ENCODE assay signal across 8 mouse cellular contexts in genomic region chr7:67443666-67444065, GRCm38 (mm10).
A peak's percentile ranks its signal among the peaks of the same experiment; 100 is the strongest.
DNase-seq lines count a peak whose midpoint lies in the region; ATAC-seq and TF ChIP-seq lines count a peak whose summit lies in the region.

No protein-coding gene starts in this region.

- ATAC-seq in midbrain, embryonic 16.5 days, result peak; percentile 25; the same call in 1 of the 2 replicates
- ATAC-seq in activated CD4-positive, CD25-positive, alpha-beta regulatory T cell, adult 4 months, result no peak

- WGBS in heart, embryonic 10.5 days, result 79% methylated on average over 3 of the region's 3 CpGs
- WGBS in heart, adult 2 months, result 97% methylated on average over 3 of the region's 3 CpGs
- WGBS in midbrain, embryonic 16.5 days, result 62% methylated on average over 3 of the region's 3 CpGs

- no peaks in the 10 kb centered on the region for H3K9me3 ChIP-seq in heart, embryonic 10.5 days
- H3K9me3 ChIP-seq in midbrain, embryonic 16.5 days (replicated peaks; ENCODE audit: control insufficient read depth, low read length, poor library complexity, severe bottlenecking), result no peaks in the 10 kb centered on the region

- no peaks in the 10 kb centered on the region for H3K27me3 ChIP-seq in heart, embryonic 10.5 days (ENCODE audit: insufficient read depth, poor library complexity, severe bottlenecking)
- no peaks in the 10 kb centered on the region for H3K27me3 ChIP-seq in heart, adult 2 months (ENCODE audit: control insufficient read depth, insufficient read depth, low read length)
- H3K27me3 ChIP-seq in midbrain, embryonic 16.5 days (ENCODE audit: control insufficient read depth, insufficient read depth, low read depth, low read length), result no peaks in the 10 kb centered on the region

- H3K4me1 ChIP-seq in heart, embryonic 10.5 days, result peaks cover 49% of the 10 kb centered on the region
- peaks cover 19% of the 10 kb centered on the region for H3K4me1 ChIP-seq in heart, adult 2 months (ENCODE audit: control insufficient read depth, insufficient read depth, low read length)
- peaks cover 29% of the 10 kb centered on the region for H3K4me1 ChIP-seq in midbrain, embryonic 16.5 days (ENCODE audit: control insufficient read depth, insufficient read depth, low read length)

- intact Hi-C loops in heart, adult 2 months (cut with DNase I), result no loop called here

- H3K4me2 ChIP-seq in midbrain, embryonic 16.5 days (ENCODE audit: low read length), result peak overlapping the region; percentile 32; the same call in 1 of the 2 replicates

- DNase-seq in heart, embryonic 10.5 days (ENCODE audit: low spot score), result no peak
- no peak for DNase-seq in heart, adult 2 months
- peak; percentile 6 for DNase-seq in retina, postnatal 1 day
- no peak for DNase-seq in retina, embryonic 14.5 days (ENCODE audit: low spot score)
- peak; percentile 44 for DNase-seq in thymus, postnatal 4 days
- DNase-seq in right cerebral cortex, postnatal 10 days (ENCODE audit: low spot score in 2 of 2), result no peak

- H3K36me3 ChIP-seq in heart, embryonic 10.5 days, result no peaks in the 10 kb centered on the region
- peaks cover 13% of the 10 kb centered on the region for H3K36me3 ChIP-seq in heart, adult 2 months (ENCODE audit: control insufficient read depth, insufficient read depth, low read length)
- H3K36me3 ChIP-seq in midbrain, embryonic 16.5 days (ENCODE audit: control insufficient read depth, insufficient read depth, low read length), result no peaks in the 10 kb centered on the region

- H3K79me2 ChIP-seq in heart, adult 2 months (replicated peaks; ENCODE audit: control insufficient read depth, insufficient read depth, low read length), result no peaks in the 10 kb centered on the region

- no peak for TF ChIP-seq POLR2A in heart, adult 2 months (IDR thresholded peaks at IDR 0.05; ENCODE audit: insufficient read depth, low read depth, low read length)

- no peak for TF ChIP-seq CTCF in heart, adult 2 months (IDR thresholded peaks at IDR 0.05)

- H3K4me3 ChIP-seq in heart, embryonic 10.5 days, result no peak overlapping the region
- no peak overlapping the region for H3K4me3 ChIP-seq in heart, adult 2 months
- H3K4me3 ChIP-seq in midbrain, embryonic 16.5 days (ENCODE audit: low read depth, low read length), result no peak overlapping the region

- H3K9ac ChIP-seq in heart, adult 2 months (ENCODE audit: low read depth, low read length), result no peak overlapping the region
- H3K9ac ChIP-seq in midbrain, embryonic 16.5 days (ENCODE audit: low read depth, low read length), result peak overlapping the region; percentile 43; the same call in 1 of the 2 replicates

- H3K27ac ChIP-seq in heart, embryonic 10.5 days, result peak overlapping the region; percentile 71; the same call in 1 of the 2 replicates
- H3K27ac ChIP-seq in heart, adult 2 months, result no peak overlapping the region
- peak overlapping the region; percentile 86; the same call in 1 of the 2 replicates for H3K27ac ChIP-seq in midbrain, embryonic 16.5 days (ENCODE audit: low read length)

- no peak for TF ChIP-seq EP300 in heart, adult 2 months (IDR thresholded peaks at IDR 0.05; ENCODE audit: insufficient read depth, low read depth, low read length)

Comparison
In these comparisons a context has a peak if more than half of its experiments do, and no peak if none do; other contexts are left out.
1. DNase-seq: peak in retina, postnatal 1 day (single experiment) and thymus, postnatal 4 days (single experiment); none in heart, embryonic 10.5 days (single experiment), heart, adult 2 months (0 of 2), retina, embryonic 14.5 days (single experiment) and right cerebral cortex, postnatal 10 days (0 of 2).